Comparison of ENCODE assay signal across 24 mouse cellular contexts in the genomic region with DNA sequence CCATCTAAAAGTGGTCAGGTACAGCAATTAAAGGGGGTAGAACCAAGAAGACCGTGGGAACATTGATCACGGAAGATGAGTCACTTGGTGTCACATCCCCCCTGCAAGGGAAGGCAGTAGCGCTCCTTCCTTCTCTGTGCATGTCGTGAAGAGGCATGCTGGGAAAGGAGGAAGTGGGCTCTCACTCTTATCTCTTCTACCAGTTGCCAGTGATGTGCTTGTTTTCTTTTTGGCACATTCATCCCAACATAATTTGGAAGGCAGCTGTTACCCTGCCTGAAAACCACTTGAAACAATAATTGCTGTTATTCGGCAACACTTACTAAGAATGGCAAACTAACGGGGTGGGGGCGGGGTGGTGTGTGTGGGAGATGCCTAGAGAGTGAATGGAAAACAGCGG.
DNase-seq lines count a peak whose midpoint lies in the region; ATAC-seq and TF ChIP-seq lines count a peak whose summit lies in the region.
"Had no signal": no experiment of that assay in that cellular context is flagged by ENCODE, and none has a peak within 500 bp of the region (broad histone marks: within the 10 kb centered on the region; RNA-seq: fewer than 3 reads in every experiment).

No protein-coding gene starts in this region.

- TF ChIP-seq EP300 in liver, postnatal 0 days (IDR thresholded peaks at IDR 0.05; ENCODE audit: low read depth): no peak
- TF ChIP-seq EP300 in MEL (IDR thresholded peaks at IDR 0.05; ENCODE audit: low read depth in 1 of 2, low read length in 2 of 2): peak; percentile 45 to 64; a peak in 2 of 4 replicates

- no peaks in the 10 kb centered on the region for H3K9me3 ChIP-seq in liver, embryonic 11.5 days (ENCODE audit: control insufficient read depth, low read length)
- no peaks in the 10 kb centered on the region for H3K9me3 ChIP-seq in liver, postnatal 0 days (ENCODE audit: low read length)
- no peaks in the 10 kb centered on the region for H3K9me3 ChIP-seq in MEL (replicated peaks; ENCODE audit: insufficient read depth, low read length)
- H3K9me3 ChIP-seq: embryonic facial prominence, embryonic 10.5 days; G1E; heart, embryonic 15.5 days; hindbrain, embryonic 10.5 days; intestine, embryonic 15.5 days had no signal

- H3K79me2 ChIP-seq in MEL (ENCODE audit: control insufficient read depth, insufficient read depth, low read length, poor library complexity): no peaks in the 10 kb centered on the region

- H3K4me1 ChIP-seq in liver, embryonic 11.5 days (replicated peaks; ENCODE audit: control insufficient read depth, insufficient read depth, low read length): no peaks in the 10 kb centered on the region
- H3K4me1 ChIP-seq in liver, postnatal 0 days (ENCODE audit: insufficient read depth): no peaks in the 10 kb centered on the region
- H3K4me1 ChIP-seq in MEL (ENCODE audit: control insufficient read depth in 1 of 2, insufficient read depth in 2 of 2, low read length in 2 of 2): peaks cover 0 to 5% of the 10 kb centered on the region in 2 experiments; a peak in 1 of 4 replicates
- no peaks in the 10 kb centered on the region for H3K4me1 ChIP-seq in olfactory bulb, adult 2 months (ENCODE audit: control insufficient read depth, insufficient read depth, low read length)
- H3K4me1 ChIP-seq: embryonic facial prominence, embryonic 10.5 days; heart, embryonic 15.5 days; hindbrain, embryonic 10.5 days; intestine, embryonic 15.5 days had no signal

- no peak overlapping the region for H3K4me3 ChIP-seq in liver, embryonic 11.5 days (ENCODE audit: low read depth, low read length)
- H3K4me3 ChIP-seq in liver, postnatal 0 days (ENCODE audit: low read depth, low read length): no peak overlapping the region
- no peak overlapping the region for H3K4me3 ChIP-seq in MEL (ENCODE audit: control insufficient read depth in 1 of 2, insufficient read depth in 1 of 2, low read depth in 2 of 2, low read length in 2 of 2)
- 0 out of 2 replicates have a peak overlapping the region, but pooled peaks have one; percentile 2 for H3K4me3 ChIP-seq in olfactory bulb, adult 2 months (ENCODE audit: insufficient read depth, low read depth, low read length)
- H3K4me3 ChIP-seq: embryonic facial prominence, embryonic 10.5 days; forebrain, embryonic 13.5 days; heart, adult 2 months; heart, embryonic 15.5 days; hindbrain, embryonic 10.5 days; intestine, embryonic 15.5 days had no signal

- no peak for ATAC-seq in liver, embryonic 11.5 days (replicated peaks; ENCODE audit: low FRiP score)
- no peak for ATAC-seq in liver, postnatal 0 days
- ATAC-seq: intestine, embryonic 15.5 days had no signal

- TF ChIP-seq CTCF in liver, postnatal 0 days (IDR thresholded peaks at IDR 0.05; ENCODE audit: low read depth): no peak
- TF ChIP-seq CTCF in MEL (IDR thresholded peaks at IDR 0.05 in 2 of 3, conservative IDR thresholded peaks at IDR 0.05 in 1 of 3; ENCODE audit: control insufficient read depth in 1 of 3, insufficient read depth in 1 of 3, low read depth in 2 of 3, low read length in 3 of 3, poor library complexity in 1 of 3, severe bottlenecking in 1 of 3): no peak
- TF ChIP-seq CTCF in olfactory bulb, adult 2 months (IDR thresholded peaks at IDR 0.05; ENCODE audit: insufficient read depth, low read depth, low read length): no peak

- no peaks in the 10 kb centered on the region for H3K36me3 ChIP-seq in liver, embryonic 11.5 days (ENCODE audit: control insufficient read depth, insufficient read depth, low read length)
- H3K36me3 ChIP-seq in liver, postnatal 0 days (replicated peaks; ENCODE audit: insufficient read depth, low read length): no peaks in the 10 kb centered on the region
- no peaks in the 10 kb centered on the region for H3K36me3 ChIP-seq in MEL (ENCODE audit: control insufficient read depth in 1 of 2, insufficient read depth in 2 of 2, low read length in 2 of 2)
- H3K36me3 ChIP-seq: embryonic facial prominence, embryonic 10.5 days; G1E; heart, embryonic 15.5 days; hindbrain, embryonic 10.5 days; intestine, embryonic 15.5 days had no signal

- H3K27ac ChIP-seq in liver, embryonic 11.5 days (ENCODE audit: low read depth, low read length): no peak overlapping the region
- no peak overlapping the region for H3K27ac ChIP-seq in liver, postnatal 0 days (ENCODE audit: low read depth)
- no peak overlapping the region for H3K27ac ChIP-seq in MEL (ENCODE audit: control insufficient read depth, low read depth, low read length)
- H3K27ac ChIP-seq in olfactory bulb, adult 2 months (ENCODE audit: insufficient read depth, low read depth, low read length): no peak overlapping the region
- H3K27ac ChIP-seq: embryonic facial prominence, embryonic 10.5 days; forebrain, embryonic 13.5 days; heart, adult 2 months; heart, embryonic 15.5 days; hindbrain, embryonic 10.5 days; hindbrain, embryonic 14.5 days; intestine, embryonic 15.5 days had no signal

- no peak overlapping the region for H3K9ac ChIP-seq in liver, embryonic 11.5 days (ENCODE audit: low read depth, low read length)
- no peak overlapping the region for H3K9ac ChIP-seq in liver, postnatal 0 days (replicated peaks)
- H3K9ac ChIP-seq in MEL (ENCODE audit: control insufficient read depth, low read depth, low read length, poor library complexity, severe bottlenecking): no peak overlapping the region
- H3K9ac ChIP-seq: forebrain, embryonic 13.5 days; heart, embryonic 15.5 days; hindbrain, embryonic 14.5 days; intestine, embryonic 15.5 days had no signal

- H3K4me2 ChIP-seq in liver, embryonic 11.5 days: peak overlapping the region; percentile 1; the same call in 1 of the 2 replicates
- H3K4me2 ChIP-seq in liver, postnatal 0 days (ENCODE audit: low read depth, low read length): no peak overlapping the region
- H3K4me2 ChIP-seq: forebrain, embryonic 13.5 days; heart, embryonic 11.5 days; heart, embryonic 15.5 days; hindbrain, embryonic 14.5 days; intestine, embryonic 15.5 days had no signal

- WGBS in liver, embryonic 11.5 days: 47% methylated on average over 8 of the region's 8 CpGs
- 40% methylated on average over 8 of the region's 8 CpGs for WGBS in liver, postnatal 0 days (ENCODE audit: insufficient replicate concordance)
- 32% methylated on average over 8 of the region's 8 CpGs for WGBS in olfactory bulb, adult 2 months

- no peaks in the 10 kb centered on the region for H3K27me3 ChIP-seq in liver, embryonic 11.5 days (replicated peaks; ENCODE audit: control insufficient read depth, insufficient read depth, low read length)
- H3K27me3 ChIP-seq in liver, postnatal 0 days (ENCODE audit: insufficient read depth, low read length): no peaks in the 10 kb centered on the region
- no peaks in the 10 kb centered on the region for H3K27me3 ChIP-seq in MEL (ENCODE audit: control insufficient read depth in 1 of 2, insufficient read depth in 2 of 2, low read length in 2 of 2)
- H3K27me3 ChIP-seq: forebrain, embryonic 13.5 days; heart, embryonic 15.5 days; intestine, embryonic 15.5 days had no signal

- TF ChIP-seq RAD21 in MEL (IDR thresholded peaks at IDR 0.05; ENCODE audit: low read depth, low read length): no peak

- TF ChIP-seq POLR2A in MEL (IDR thresholded peaks at IDR 0.05; ENCODE audit: control insufficient read depth in 1 of 2, insufficient read depth in 1 of 2, low read depth in 1 of 2, low read length in 2 of 2, poor library complexity in 1 of 2): no peak
- TF ChIP-seq POLR2A in olfactory bulb, adult 2 months (IDR thresholded peaks at IDR 0.05; ENCODE audit: insufficient read depth, low read depth, low read length): no peak

- DNase-seq in liver, embryonic 11.5 days (ENCODE audit: low spot score): no peak
- no peak for DNase-seq in liver, postnatal 0 days
- DNase-seq in MEL (ENCODE audit: low read depth, low spot score): peak; percentile 60
- peak; percentile 16 for DNase-seq in brain, adult 2 months (ENCODE audit: low read depth, low spot score)
- DNase-seq in adrenal gland, postnatal 4 days (ENCODE audit: low spot score in 2 of 2): no peak
- no peak for DNase-seq in left cerebral cortex, postnatal 14 days (ENCODE audit: low spot score in 2 of 2)
- DNase-seq in cerebellum, postnatal 14 days: no peak
- DNase-seq: adrenal gland, postnatal 14 days; cerebellum, adult 11 months; cerebellum, adult 8-10 months; cerebellum, postnatal 25 days; gastrocnemius, postnatal 14 days; heart, adult 2 months; heart, postnatal 14 days; kidney, adult 18-20 months had no signal

- intact Hi-C loops in left cerebral cortex, postnatal 14 days (cut with DNase I): no loop called here

TF ChIP-seq in MEL, 35 proteins besides CTCF, POLR2A, EP300 and RAD21 (continues in another document):
- TF ChIP-seq ZC3H11A (IDR thresholded peaks at IDR 0.05; ENCODE audit: low read depth, low read length): no peak
- no peak for TF ChIP-seq MYB (IDR thresholded peaks at IDR 0.05; ENCODE audit: low read depth, low read length)
- TF ChIP-seq CHD2 (IDR thresholded peaks at IDR 0.05; ENCODE audit: low read length): no peak
- peak; percentile 48; the same call in 1 of the 2 replicates for TF ChIP-seq HCFC1 (IDR thresholded peaks at IDR 0.05; ENCODE audit: low read depth, low read length)
- no peak for TF ChIP-seq POLR2AphosphoS2 (IDR thresholded peaks at IDR 0.05; ENCODE audit: low read length)
- no peak for TF ChIP-seq USF1 (IDR thresholded peaks at IDR 0.05; ENCODE audit: low read depth, low read length)
- TF ChIP-seq E2F4 (IDR thresholded peaks at IDR 0.05; ENCODE audit: borderline replicate concordance, low read depth, low read length): no peak
- peak; percentile 69; the same call in 1 of the 2 replicates for TF ChIP-seq ELF1 (IDR thresholded peaks at IDR 0.05; ENCODE audit: low read depth, low read length)
- peak; percentile 38; the same call in 1 of the 2 replicates for TF ChIP-seq TCF12 (IDR thresholded peaks at IDR 0.05; ENCODE audit: low read depth, low read length)
- TF ChIP-seq KAT2A (conservative IDR thresholded peaks at IDR 0.05; ENCODE audit: low read depth, low read length): no peak
- peak; percentile 62 for TF ChIP-seq MAX (IDR thresholded peaks at IDR 0.05; ENCODE audit: low read length)
- TF ChIP-seq MAZ (IDR thresholded peaks at IDR 0.05; ENCODE audit: low read depth, low read length): no peak
- no peak for TF ChIP-seq RCOR1 (IDR thresholded peaks at IDR 0.05; ENCODE audit: low read depth, low read length)
- no peak for TF ChIP-seq BHLHE40 (IDR thresholded peaks at IDR 0.05; ENCODE audit: borderline replicate concordance, low read depth, low read length)
- TF ChIP-seq UBTF (IDR thresholded peaks at IDR 0.05; ENCODE audit: borderline replicate concordance, insufficient read depth, low read depth, low read length): no peak
- 0 out of 2 replicates have a peak, but pooled peaks have one; percentile 24 for TF ChIP-seq JUND (IDR thresholded peaks at IDR 0.05; ENCODE audit: low read depth, low read length)
- TF ChIP-seq GATA1 (IDR thresholded peaks at IDR 0.05; ENCODE audit: low read depth, low read length): peak; percentile 74
- TF ChIP-seq MEF2A (IDR thresholded peaks at IDR 0.05; ENCODE audit: extremely low read depth, insufficient replicate concordance, low read depth, low read length, poor library complexity, severe bottlenecking): no peak
- TF ChIP-seq ZKSCAN1 (IDR thresholded peaks at IDR 0.05; ENCODE audit: low read depth, low read length): no peak
- TF ChIP-seq NELFE (IDR thresholded peaks at IDR 0.05; ENCODE audit: low read depth, low read length): 0 out of 2 replicates have a peak, but pooled peaks have one; percentile 23

Comparison
In these comparisons a context has a peak if more than half of its experiments do, and no peak if none do; other contexts are left out.
1. DNase-seq: peak in MEL (single experiment) and brain, adult 2 months (single experiment); none in liver, embryonic 11.5 days (single experiment), liver, postnatal 0 days (single experiment), adrenal gland, postnatal 4 days (0 of 2), left cerebral cortex, postnatal 14 days (0 of 2) and cerebellum, postnatal 14 days (0 of 2).